Mouse (Mus musculus): Measurements from ENCODE around the gene Lrrc26. TPM values are rescaled to one million over a fixed set of nuclear protein-coding genes. Genes with fewer than 3 reads are reported as not detected.
A peak's percentile ranks its signal among the peaks of the same experiment; 100 is the strongest.
"Not testable (repeated sequence)": the region's sequence is repeated elsewhere in the genome, so short reads cannot be mapped to it uniquely, and the experiment has no call there.

The Lrrc26 gene
- not detected for polyA plus RNA-seq (2017; shearing (Covaris generic))

GRCm38 (mm10) chr2:25289651-25290050 lies at the start of gene Lrrc26:
Gene Lrrc26, plus strand, starts transcription at chr2:25289915.
- ATAC-seq = no peak

- no peak for ATAC-seq
Observed at GRCm38 (mm10) chr2:25240310-25240709, 49.4 kb upstream of the Lrrc26 start.

GRCm38 (mm10) chr2:25240723-25241437 lies 48.8 kb upstream of the Lrrc26 start:
- peak; percentile 33 for ATAC-seq

DNA sequence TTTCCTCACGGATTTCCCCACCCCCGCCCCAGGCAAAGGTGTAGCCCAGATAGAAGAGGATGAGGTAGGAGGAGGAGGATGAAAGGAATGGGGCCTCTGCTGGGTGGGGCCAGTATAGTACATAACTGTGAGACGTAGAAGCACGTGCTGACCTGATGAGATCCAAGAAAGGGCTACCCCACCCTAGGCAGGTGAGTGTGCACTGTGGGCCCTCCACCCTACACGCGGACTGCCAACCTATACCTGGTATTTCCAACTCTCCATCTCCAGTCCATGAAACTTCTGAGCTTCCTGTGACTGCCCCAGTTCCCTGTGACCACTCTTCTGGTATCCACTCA lies 48.3 kb upstream of the Lrrc26 start:
- peak; percentile 42 for ATAC-seq

GRCm38 (mm10) chr2:25242101-25242506 lies 47.6 kb upstream of the Lrrc26 start, which contains the start of the genes Rnf208 and Cysrt1:
Gene Rnf208, plus strand, starts transcription at chr2:25242255.
Gene Cysrt1, minus strand, starts transcription at chr2:25242452.
- peak; percentile 67 for ATAC-seq

DNA sequence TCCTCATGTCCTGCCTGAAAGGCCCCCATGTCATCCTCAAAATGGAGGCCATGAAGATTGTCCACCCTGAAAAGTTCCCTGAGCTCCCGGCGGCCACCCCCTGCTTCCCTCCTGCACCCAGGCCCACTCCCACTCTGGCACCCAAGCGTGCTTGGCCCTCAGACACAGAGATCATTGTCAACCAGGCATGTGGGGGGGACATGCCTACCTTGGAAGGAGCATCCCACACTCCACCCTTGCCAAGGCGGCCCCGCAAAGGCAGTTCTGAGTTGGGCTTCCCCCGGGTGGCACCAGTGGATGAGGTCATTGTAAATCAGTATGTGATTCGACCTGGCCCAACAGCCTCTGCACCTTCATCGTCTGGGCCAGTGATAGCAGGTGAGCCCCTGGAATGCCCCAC lies 46.4 kb upstream of the Lrrc26 start:
- ATAC-seq = no peak

GRCm38 (mm10) chr2:25244144-25244543 lies 45.6 kb upstream of the Lrrc26 start:
- no peak for ATAC-seq

GRCm38 (mm10) chr2:25246183-25247072 lies 43.3 kb upstream of the Lrrc26 start, which contains the start of gene AL732309.1:
Gene AL732309.1, minus strand, starts transcription at chr2:25246863.
- no peak for ATAC-seq

DNA sequence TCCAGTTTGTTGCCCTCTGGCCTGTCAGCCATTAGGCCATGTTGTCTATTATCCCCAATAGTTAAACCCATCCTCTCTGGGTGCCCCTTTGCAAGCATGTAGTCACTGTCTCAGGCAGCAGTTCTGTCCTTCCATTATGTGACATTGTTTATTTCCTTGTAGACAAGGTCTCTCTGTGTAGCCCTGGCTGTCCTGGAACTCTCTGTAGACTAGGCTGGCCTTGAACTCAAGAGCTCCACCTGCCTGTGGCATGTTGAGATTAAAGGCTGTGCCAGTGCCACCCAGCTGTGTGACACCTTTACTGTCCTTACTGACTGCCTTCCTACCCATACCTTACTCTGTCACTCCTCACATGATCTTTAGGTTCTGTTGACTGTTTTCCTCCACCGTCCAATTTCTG lies 37.4 kb upstream of the Lrrc26 start:
- no peak for ATAC-seq

- peak; percentile 78 for ATAC-seq
Observed at GRCm38 (mm10) chr2:25255284-25255779, 34.4 kb upstream of the Lrrc26 start, which contains the start of gene Tmem203. Gene Tmem203, plus strand, starts transcription at chr2:25255439.

GRCm38 (mm10) chr2:25256443-25257109 lies 33.1 kb upstream of the Lrrc26 start:
- ATAC-seq = not testable (repeated sequence)

GRCm38 (mm10) chr2:25257250-25257649 lies 32.5 kb upstream of the Lrrc26 start:
- not testable (repeated sequence) for ATAC-seq

DNA sequence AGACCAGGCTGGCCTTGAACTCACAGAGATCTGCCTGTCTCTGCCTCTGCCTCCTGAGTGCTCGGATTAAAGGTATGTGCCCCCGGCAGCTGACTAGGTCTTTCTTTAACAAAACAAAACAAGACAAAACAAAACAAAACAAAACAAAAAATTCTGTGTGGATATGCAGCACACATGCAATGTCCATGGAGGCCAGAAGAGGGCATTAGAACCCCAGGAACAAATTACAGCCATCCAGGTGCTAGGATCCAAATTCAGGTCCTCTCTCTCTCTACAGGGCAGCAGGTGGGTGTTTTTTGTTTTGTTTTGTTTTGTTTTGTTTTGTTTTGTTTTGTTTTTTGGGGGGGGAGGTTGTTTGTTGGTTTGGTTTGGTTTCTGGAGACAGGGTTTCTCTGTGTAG lies 30.8 kb upstream of the Lrrc26 start:
- ATAC-seq = no peak

DNA sequence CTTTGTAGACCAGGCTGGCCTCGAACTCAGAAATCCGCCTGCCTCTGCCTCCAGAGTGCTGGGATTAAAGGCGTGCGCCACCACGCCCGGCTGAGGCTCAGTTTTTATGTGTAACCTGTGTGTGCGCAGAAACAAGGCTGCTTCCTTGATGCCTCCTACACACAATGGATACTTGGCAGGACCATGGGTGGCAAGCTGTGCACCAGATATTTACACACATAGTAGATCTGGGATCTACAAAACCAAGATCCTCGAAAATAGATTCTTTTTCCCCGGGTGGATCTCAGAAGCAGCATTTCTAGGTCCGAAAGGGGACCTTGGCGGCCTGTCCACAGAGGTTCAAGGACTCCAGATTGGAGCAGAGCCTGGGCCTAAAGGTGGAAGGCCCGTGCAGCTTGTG lies 27.8 kb upstream of the Lrrc26 start:
- ATAC-seq = peak; percentile 8

DNA sequence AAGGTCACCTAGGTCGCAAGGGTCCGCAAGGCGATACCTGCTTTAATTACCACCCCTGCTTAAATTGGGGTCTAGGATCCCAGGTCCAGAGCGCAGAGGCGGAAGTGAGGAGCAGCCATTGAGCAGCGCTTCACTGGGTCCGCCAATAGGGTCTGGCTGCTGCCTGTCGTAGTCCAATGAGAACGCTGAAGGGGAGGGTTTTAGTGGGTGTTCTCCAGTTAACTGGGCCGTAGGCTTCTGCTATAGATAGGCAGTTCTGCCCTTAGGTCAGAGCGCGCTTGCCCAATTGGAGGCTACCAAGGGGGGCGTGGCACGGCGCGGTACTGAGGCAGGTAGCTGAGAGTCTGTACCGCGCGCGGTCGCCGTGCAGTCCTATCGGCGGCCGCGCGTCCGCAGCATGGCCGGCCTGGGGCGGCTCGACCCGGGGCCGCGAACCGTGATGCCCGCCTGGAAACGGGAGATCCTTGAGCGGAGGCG lies 27.4 kb upstream of the Lrrc26 start, which contains the start of gene Tprn:
Gene Tprn (plus strand): TSS at position 328 of the 477 bp plus-strand sequence.
- peak; percentile 96 for ATAC-seq

DNA sequence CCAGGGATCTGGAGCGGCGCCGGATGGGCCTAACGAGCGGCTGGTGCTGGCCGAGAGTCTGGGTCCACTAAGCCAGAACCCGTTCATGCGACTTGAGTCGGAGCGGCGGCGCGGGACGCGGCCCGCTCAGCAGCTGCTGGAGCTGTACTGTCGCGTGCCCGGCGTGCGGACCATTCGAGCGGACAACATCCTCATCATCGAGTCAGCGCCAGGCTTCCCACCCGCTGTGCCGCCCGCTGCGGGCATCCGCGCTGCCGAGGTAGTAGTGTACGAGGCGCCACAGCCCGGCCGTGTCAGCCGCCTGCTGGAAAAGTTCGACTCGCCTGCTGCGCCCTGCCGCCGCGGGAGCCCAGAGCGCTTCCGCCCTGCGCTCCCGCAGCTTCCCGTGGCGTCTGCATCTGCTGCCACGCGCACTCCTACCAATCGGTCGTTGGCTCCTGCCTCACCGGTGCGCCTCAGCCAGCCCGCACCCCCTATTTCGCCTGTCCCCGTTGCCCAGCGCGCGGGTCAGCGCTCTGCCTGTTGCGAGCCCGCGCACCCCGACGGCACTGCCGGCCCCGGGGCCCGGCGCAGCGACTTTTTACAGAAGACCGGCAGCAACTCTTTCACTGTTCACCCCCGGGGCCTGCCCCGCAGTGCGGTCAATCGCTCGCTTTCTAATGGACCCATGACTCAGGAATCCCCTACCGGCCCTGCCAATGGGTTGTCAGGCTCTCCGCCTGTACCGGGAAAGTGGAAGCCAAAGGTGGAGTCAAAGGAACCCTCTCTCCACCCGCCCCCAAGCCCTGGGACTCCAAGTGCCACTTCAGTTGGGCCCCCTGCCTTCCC lies 26.7 kb upstream of the Lrrc26 start:
- ATAC-seq = peak; percentile 40

GRCm38 (mm10) chr2:25263623-25264285 lies 26.0 kb upstream of the Lrrc26 start:
- ATAC-seq = no peak

GRCm38 (mm10) chr2:25264286-25264660 lies 25.4 kb upstream of the Lrrc26 start:
- no peak for ATAC-seq

- no peak for ATAC-seq
Observed at GRCm38 (mm10) chr2:25264851-25265250, 24.9 kb upstream of the Lrrc26 start.

DNA sequence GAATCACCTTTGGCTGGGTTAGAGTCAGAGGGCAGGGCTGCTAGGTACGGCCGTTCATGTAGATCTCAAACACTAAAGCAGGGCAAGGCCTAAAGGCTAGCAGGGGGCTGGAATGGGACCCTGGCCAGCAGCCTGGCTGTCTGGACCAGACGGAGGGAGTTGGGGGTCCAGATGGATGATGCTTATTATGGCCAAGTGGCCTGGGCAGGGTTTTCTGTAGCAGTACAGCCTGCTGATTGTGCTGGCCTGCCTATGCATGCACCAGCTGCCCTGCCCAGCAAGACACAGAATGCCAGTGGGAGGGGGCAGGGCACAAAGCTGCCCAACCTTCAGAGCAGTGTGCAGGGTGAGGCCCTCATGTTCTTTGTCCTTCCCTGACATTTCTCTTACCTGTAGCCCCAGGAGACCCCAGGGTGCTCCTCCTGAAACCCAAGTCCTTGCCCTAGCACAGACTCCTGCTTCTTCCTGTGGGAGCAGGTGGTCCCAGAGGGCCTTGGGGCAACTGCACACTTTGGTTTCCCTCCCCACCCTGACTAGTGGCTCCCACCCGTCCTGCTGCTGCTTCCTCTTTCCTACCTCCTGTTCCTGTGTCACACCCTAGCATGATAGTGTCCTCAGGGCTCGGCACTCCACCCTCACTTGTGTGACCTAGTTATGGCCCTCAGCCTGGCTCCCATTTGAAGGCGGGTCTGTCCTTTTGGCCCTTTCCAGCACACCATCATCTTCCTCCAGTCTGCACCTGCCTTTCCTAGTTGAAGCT lies 23.6 kb upstream of the Lrrc26 start:
- no peak for ATAC-seq

All from activated CD4-positive, CD25-positive, alpha-beta regulatory T cell, adult 4 months (primary cell).